In the genomic region with DNA sequence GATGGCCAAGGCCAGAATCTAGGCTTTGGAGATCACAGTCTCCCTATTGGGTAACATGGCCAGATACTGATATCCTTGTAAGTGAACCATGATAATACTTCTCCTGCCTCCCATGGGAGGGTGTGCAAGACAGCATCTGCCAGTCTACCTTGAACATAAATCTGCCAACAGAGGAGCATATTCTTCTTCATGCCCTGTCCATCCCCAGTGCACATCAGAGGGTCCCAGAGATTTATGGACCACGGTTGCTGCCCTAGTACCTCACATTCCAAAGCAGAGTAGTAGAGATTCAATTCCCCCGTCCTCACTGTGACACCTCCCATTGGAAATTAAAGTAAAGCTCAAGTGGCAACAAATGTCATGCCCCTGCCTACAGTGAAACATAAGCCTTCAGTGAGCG, we compare ENCODE assay signal across 24 mouse cellular contexts.
"Had no signal": no experiment of that assay in that cellular context is flagged by ENCODE, and none has a peak within 500 bp of the region (broad histone marks: within the 10 kb centered on the region; RNA-seq: fewer than 3 reads in every experiment).

No protein-coding gene starts in this region.

- ATAC-seq: hindbrain, embryonic 16.5 days; inflammation-experienced regulatory T-cells, adult 6 months; intestine, embryonic 15.5 days; intestine, postnatal 0 days had no signal

- DNase-seq: gastrocnemius, adult 2 months; gastrocnemius, postnatal 10 days; gastrocnemius, postnatal 25 days; heart, postnatal 4 days; kidney, adult 18-20 months; kidney, postnatal 10 days; kidney, postnatal 25 days; liver; liver, embryonic 13.5 days had no signal

- H3K27me3 ChIP-seq: heart, embryonic 12.5 days; hindbrain, embryonic 12.5 days; intestine, embryonic 15.5 days; limb, embryonic 12.5 days; liver, embryonic 13.5 days; liver, embryonic 15.5 days had no signal

- H3K36me3 ChIP-seq: heart, embryonic 10.5 days; heart, embryonic 12.5 days; hindbrain, embryonic 10.5 days; hindbrain, embryonic 12.5 days; intestine, embryonic 15.5 days; limb, embryonic 10.5 days; limb, embryonic 12.5 days; liver, embryonic 13.5 days; liver, embryonic 15.5 days had no signal

- H3K9ac ChIP-seq: heart, embryonic 12.5 days; hindbrain, embryonic 12.5 days; hindbrain, embryonic 14.5 days; intestine, embryonic 15.5 days; limb, embryonic 12.5 days; liver, embryonic 13.5 days; liver, embryonic 15.5 days had no signal

- H3K4me1 ChIP-seq: hindbrain, embryonic 10.5 days; hindbrain, embryonic 12.5 days; intestine, embryonic 15.5 days; limb, embryonic 12.5 days had no signal

- H3K4me2 ChIP-seq: heart, embryonic 12.5 days; hindbrain, embryonic 12.5 days; hindbrain, embryonic 14.5 days; intestine, embryonic 15.5 days; limb, embryonic 12.5 days; liver, embryonic 11.5 days; liver, embryonic 13.5 days; liver, embryonic 15.5 days had no signal

- H3K27ac ChIP-seq: gastrocnemius, adult 2 months; heart, embryonic 10.5 days; hindbrain, embryonic 10.5 days; hindbrain, embryonic 12.5 days; hindbrain, embryonic 14.5 days; intestine, embryonic 15.5 days; layer of hippocampus, adult 2 months; left cerebral cortex, adult 2 months; limb, embryonic 10.5 days; limb, embryonic 12.5 days; liver, embryonic 13.5 days; liver, embryonic 15.5 days had no signal

- H3K4me3 ChIP-seq: gastrocnemius, adult 2 months; heart, embryonic 10.5 days; heart, embryonic 12.5 days; hindbrain, embryonic 10.5 days; hindbrain, embryonic 12.5 days; intestine, embryonic 15.5 days; layer of hippocampus, adult 2 months; left cerebral cortex, adult 2 months; limb, embryonic 10.5 days; limb, embryonic 12.5 days; liver, embryonic 13.5 days; liver, embryonic 15.5 days had no signal

- H3K9me3 ChIP-seq: heart, embryonic 10.5 days; heart, embryonic 12.5 days; hindbrain, embryonic 10.5 days; hindbrain, embryonic 12.5 days; intestine, embryonic 15.5 days; limb, embryonic 10.5 days; limb, embryonic 12.5 days; liver, embryonic 13.5 days; liver, embryonic 15.5 days had no signal
